Mouse (Mus musculus) small intestine, adult 2 months (tissue): ENCODE measurements at regions not wholly inside any gene's neighbourhood (a gene's known extent, or its start where the extent isn't known, plus 50 kb on each side); places are given as distances from the start of the nearest gene placed in this dataset.

Experiments used
- CTCF ChIP-seq: fragments of 200-500 bp; IDR thresholded peaks from 2 replicates; pipeline ENCODE4 v1.5.1; 2012; ENCODE audit warnings: low read depth, mild to moderate bottlenecking, control low read depth, inconsistent platforms, low read length, moderate library complexity, mixed read lengths; ENCODE audit not compliant: insufficient replicate concordance, insufficient read length; ENCODE audit errors: extremely low read depth
- POLR2A ChIP-seq: fragments of 200-500 bp; IDR thresholded peaks from 2 replicates; pipeline ENCODE4 v1.6.1; 2012; ENCODE audit warnings: low read depth, mild to moderate bottlenecking, control low read depth, inconsistent platforms, low read length, moderate library complexity

DNA sequence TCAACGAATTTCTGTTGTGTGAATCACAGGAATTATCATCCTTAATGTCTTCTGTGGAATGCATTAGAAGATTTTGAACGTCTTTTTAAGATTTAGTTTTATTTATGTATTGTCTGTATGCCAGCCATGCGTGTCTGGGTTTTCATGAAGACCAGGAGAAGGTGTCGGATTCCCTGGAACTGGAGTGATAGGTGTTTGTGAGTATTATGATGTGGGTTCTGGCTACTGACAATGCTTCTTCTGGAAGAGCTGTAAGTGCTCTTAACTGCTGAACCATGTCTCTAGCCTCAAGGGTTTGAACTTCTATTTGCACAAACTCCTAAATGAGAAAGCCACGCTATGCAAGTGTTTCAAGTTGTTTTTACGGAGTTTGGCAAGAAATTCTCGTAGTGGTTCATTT, 296.5 kb downstream of the Sdhaf3 start:
- TF ChIP-seq CTCF = no peak
- TF ChIP-seq POLR2A = no peak
